Mouse (Mus musculus) MEL (cell line): ENCODE data around the gene Tmppe. TPM values are rescaled to one million over a fixed set of nuclear protein-coding genes. Genes with fewer than 3 reads are reported as not detected.

Source experiments
- DNase-seq: peaks from one replicate; pipeline ENCODE4 v3.0.0; 2011; ENCODE audit warnings: low read depth, low spot score
- H3K27ac ChIP-seq: 2 replicates; pipeline ENCODE4 v1.5.1; 2012; ENCODE audit warnings: low read depth, mild to moderate bottlenecking, control low read depth, low read length, moderate library complexity; ENCODE audit not compliant: control insufficient read depth
- H3K27me3 ChIP-seq, 2 experiments: fragments of 150-350 bp in 1 of 2; sonication (generic) in 1 of 2; 2 replicates each; pipeline ENCODE4 v1.6.1; 2012; ENCODE audit warnings: low read length in 2 of 2, mild to moderate bottlenecking in 2 of 2, improper control_type of control experiment in 1 of 2, moderate library complexity in 1 of 2; ENCODE audit not compliant: insufficient read depth in 2 of 2, control insufficient read depth in 1 of 2
- H3K36me3 ChIP-seq, 2 experiments: 2 replicates each; pipeline ENCODE4 v1.6.1; 2012 to 2014; ENCODE audit warnings: low read length in 2 of 2, improper control_type of control experiment in 1 of 2, inconsistent platforms in 1 of 2, mild to moderate bottlenecking in 1 of 2; ENCODE audit not compliant: insufficient read depth in 2 of 2, control insufficient read depth in 1 of 2
- H3K4me1 ChIP-seq, 2 experiments: fragments of 150-350 bp in 1 of 2; sonication (generic) in 1 of 2; 2 replicates each; pipeline ENCODE4 v1.6.1; 2012; ENCODE audit warnings: low read length in 2 of 2, improper control_type of control experiment in 1 of 2, mild to moderate bottlenecking in 1 of 2; ENCODE audit not compliant: insufficient read depth in 2 of 2, control insufficient read depth in 1 of 2
- H3K4me3 ChIP-seq, 2 experiments: fragments of 150-350 bp in 1 of 2; sonication (generic) in 1 of 2; 2 replicates each; pipeline ENCODE4 v1.5.1; 2012; ENCODE audit warnings: low read depth in 2 of 2, low read length in 2 of 2, mild to moderate bottlenecking in 2 of 2, moderate library complexity in 2 of 2, control low read depth in 1 of 2, improper control_type of control experiment in 1 of 2; ENCODE audit not compliant: control insufficient read depth in 1 of 2, insufficient read depth in 1 of 2
- H3K79me2 ChIP-seq: 2 replicates; pipeline ENCODE4 v1.6.1; 2012; ENCODE audit warnings: mild to moderate bottlenecking, low read length, moderate library complexity; ENCODE audit not compliant: control insufficient read depth, poor library complexity, insufficient read depth
- H3K9ac ChIP-seq: 2 replicates; pipeline ENCODE4 v1.6.1; 2012; ENCODE audit warnings: low read depth, mild to moderate bottlenecking, control low read depth, low read length, moderate library complexity; ENCODE audit not compliant: control insufficient read depth, poor library complexity, severe bottlenecking
- H3K9me3 ChIP-seq: fragments of 150-350 bp; sonication (generic); replicated peaks from 2 replicates; pipeline ENCODE4 v1.6.1; 2012; ENCODE audit warnings: mild to moderate bottlenecking, low read length, improper control_type of control experiment, moderate library complexity; ENCODE audit not compliant: insufficient read depth
- BHLHE40 ChIP-seq: IDR thresholded peaks from 2 replicates; pipeline ENCODE4 v1.6.1; 2012; ENCODE audit warnings: low read depth, mild to moderate bottlenecking, inconsistent platforms, low read length, improper control_type of control experiment, borderline replicate concordance
- CHD2 ChIP-seq: IDR thresholded peaks from 2 replicates; pipeline ENCODE4 v1.6.1; 2011; ENCODE audit warnings: low read length, improper control_type of control experiment
- CTCF ChIP-seq, 3 experiments: IDR thresholded peaks in 2 of 3; conservative IDR thresholded peaks in 1 of 3; 2 replicates each; pipeline ENCODE4 v1.5.1; 2011 to 2012; ENCODE audit warnings: low read length in 3 of 3, low read depth in 2 of 3, mild to moderate bottlenecking in 2 of 3, improper control_type of control experiment in 1 of 3, inconsistent platforms in 1 of 3, mixed read lengths in 1 of 3, moderate library complexity in 1 of 3; ENCODE audit not compliant: control insufficient read depth in 1 of 3, insufficient read depth in 1 of 3, poor library complexity in 1 of 3, severe bottlenecking in 1 of 3
- E2F4 ChIP-seq: IDR thresholded peaks from 2 replicates; pipeline ENCODE4 v1.6.1; 2011; ENCODE audit warnings: low read depth, low read length, improper control_type of control experiment, borderline replicate concordance
- ELF1 ChIP-seq: IDR thresholded peaks from 2 replicates; pipeline ENCODE4 v1.6.1; 2014; ENCODE audit warnings: low read depth, mild to moderate bottlenecking, inconsistent platforms, low read length, improper control_type of control experiment, moderate library complexity
- ETS1 ChIP-seq: IDR thresholded peaks from 2 replicates; pipeline ENCODE4 v1.6.1; 2012; ENCODE audit warnings: low read depth, mild to moderate bottlenecking, inconsistent platforms, low read length, improper control_type of control experiment, moderate library complexity
- GATA1 ChIP-seq: IDR thresholded peaks from 2 replicates; pipeline ENCODE4 v1.6.1; 2011; ENCODE audit warnings: low read depth, low read length, improper control_type of control experiment
- JUND ChIP-seq: IDR thresholded peaks from 2 replicates; pipeline ENCODE4 v1.6.1; 2011; ENCODE audit warnings: low read depth, mild to moderate bottlenecking, improper control_type of control experiment, low read length
- KAT2A ChIP-seq: conservative IDR thresholded peaks from 2 replicates; pipeline ENCODE4 v1.6.1; 2012; ENCODE audit warnings: low read depth, low read length, improper control_type of control experiment, inconsistent platforms
- MAFK ChIP-seq: IDR thresholded peaks from 2 replicates; pipeline ENCODE4 v1.6.1; 2011; ENCODE audit warnings: low read depth, mild to moderate bottlenecking, low read length, improper control_type of control experiment, borderline replicate concordance
- MAX ChIP-seq: IDR thresholded peaks from 2 replicates; pipeline ENCODE4 v1.6.1; 2011; ENCODE audit warnings: low read length, improper control_type of control experiment
- MAZ ChIP-seq: IDR thresholded peaks from 2 replicates; pipeline ENCODE4 v1.6.1; 2012; ENCODE audit warnings: low read depth, mild to moderate bottlenecking, inconsistent platforms, low read length, improper control_type of control experiment
- MXI1 ChIP-seq: IDR thresholded peaks from 2 replicates; pipeline ENCODE4 v1.6.1; 2011; ENCODE audit warnings: mild to moderate bottlenecking, low read depth, low read length, improper control_type of control experiment
- MYB ChIP-seq: IDR thresholded peaks from 2 replicates; pipeline ENCODE4 v1.6.1; 2011; ENCODE audit warnings: mild to moderate bottlenecking, low read depth, low read length, improper control_type of control experiment
- NELFE ChIP-seq: IDR thresholded peaks from 2 replicates; pipeline ENCODE4 v1.6.1; 2011; ENCODE audit warnings: low read depth, low read length, improper control_type of control experiment
- POLR2A ChIP-seq, 2 experiments: IDR thresholded peaks; 2 replicates each; pipeline ENCODE4 v1.6.1; 2011 to 2012; ENCODE audit warnings: low read length in 2 of 2, mild to moderate bottlenecking in 2 of 2, control low read depth in 1 of 2, improper control_type of control experiment in 1 of 2, low read depth in 1 of 2, moderate library complexity in 1 of 2; ENCODE audit not compliant: control insufficient read depth in 1 of 2, insufficient read depth in 1 of 2, poor library complexity in 1 of 2
- RAD21 ChIP-seq: IDR thresholded peaks from 2 replicates; pipeline ENCODE4 v1.6.1; 2011; ENCODE audit warnings: mild to moderate bottlenecking, low read depth, low read length, improper control_type of control experiment
- SMC3 ChIP-seq: IDR thresholded peaks from 2 replicates; pipeline ENCODE4 v1.6.1; 2011; ENCODE audit warnings: low read depth, low read length, improper control_type of control experiment
- TAL1 ChIP-seq: IDR thresholded peaks from 2 replicates; pipeline ENCODE4 v1.6.1; 2012; ENCODE audit warnings: mild to moderate bottlenecking, inconsistent platforms, low read length, moderate library complexity, mixed read lengths
- ZC3H11A ChIP-seq: IDR thresholded peaks from 2 replicates; pipeline ENCODE4 v1.6.1; 2012; ENCODE audit warnings: low read depth, mild to moderate bottlenecking, inconsistent platforms, low read length, improper control_type of control experiment
- ZMIZ1 ChIP-seq: IDR thresholded peaks from 2 replicates; pipeline ENCODE4 v1.6.1; 2012; ENCODE audit warnings: low read depth, mild to moderate bottlenecking, inconsistent platforms, low read length, improper control_type of control experiment, moderate library complexity
- ZNF384 ChIP-seq: IDR thresholded peaks from 2 replicates; pipeline ENCODE4 v1.6.1; 2012; ENCODE audit warnings: low read depth, mild to moderate bottlenecking, inconsistent platforms, low read length, improper control_type of control experiment
- polyA plus RNA-seq, 2 experiments: library from polyadenylated mRNA; stranded (reverse) in 1 of 2; unstranded in 1 of 2; fragments of >175 nt in 1 of 2; fragments of >200 nt in 1 of 2; gene quantifications; 2 replicates each; pipeline versions ENCODE4 v1.2.1 to v1.2.4; 2012; ENCODE audit warnings: low replicate concordance in 2 of 2, low read depth in 1 of 2; ENCODE audit not compliant: insufficient read length in 2 of 2, insufficient read depth in 1 of 2, missing spikeins in 1 of 2
- total RNA-seq: library from RNA; depleted of rRNA; stranded (reverse); fragments of 300-350 nt; gene quantifications from 2 replicates; pipeline ENCODE4 v1.2.3, GENCODE M21; 2012

Gene Tmppe
- total and polyA plus RNA-seq, 3 experiments, result 7.5 to 9.2 TPM; not detected in 1

DNA sequence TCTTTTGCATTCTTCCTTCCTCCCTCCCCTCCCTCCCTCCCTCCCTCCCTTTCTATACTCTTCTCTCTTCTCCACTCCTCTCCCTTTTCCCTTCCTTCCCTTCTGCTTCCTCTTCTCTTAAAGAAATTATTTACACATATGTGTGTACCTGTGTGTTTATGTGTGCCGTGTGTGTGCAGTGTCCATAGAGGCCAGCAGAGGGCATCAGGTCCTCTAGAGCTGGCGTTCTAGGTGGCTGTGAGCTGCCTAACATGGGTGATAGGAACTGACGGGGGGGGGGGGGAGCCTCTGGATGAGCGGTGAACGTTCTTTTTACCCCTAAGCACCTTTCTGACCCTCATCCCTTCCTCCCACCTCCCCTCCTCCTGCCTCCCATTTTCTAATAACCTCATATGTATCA, 10.4 kb downstream of the Tmppe start:
- Histone ChIP-seq H3K9ac (no peak overlapping the region), H3K36me3 (peaks cover 0 to 8% of the 10 kb centered on the region in 2 experiments; a peak in 3 of 4 replicates), H3K27me3 (no peaks in the 10 kb centered on the region), H3K4me1 (0 out of 4 replicates have a peak, but pooled peaks cover 0 to 3% of the 10 kb centered on the region in 2 experiments), H3K9me3 (no peaks in the 10 kb centered on the region), H3K27ac (no peak overlapping the region), H3K4me3 (no peak overlapping the region), H3K79me2 (peaks cover 3% of the 10 kb centered on the region; the same call in 1 of the 2 replicates)
- no peak for TF ChIP-seq TAL1
- no peak for TF ChIP-seq ZNF384
- peak in 2 of 3 experiments; percentile 18 to 23; a peak in 3 of 6 replicates for TF ChIP-seq CTCF (IDR thresholded peaks at IDR 0.05 in 2 of 3, conservative IDR thresholded peaks at IDR 0.05 in 1 of 3; ENCODE audit: control insufficient read depth in 1 of 3, insufficient read depth in 1 of 3, low read depth in 2 of 3, low read length in 3 of 3, poor library complexity in 1 of 3, severe bottlenecking in 1 of 3)
- no peak for TF ChIP-seq MAFK
- DNase-seq, result no peak

DNA sequence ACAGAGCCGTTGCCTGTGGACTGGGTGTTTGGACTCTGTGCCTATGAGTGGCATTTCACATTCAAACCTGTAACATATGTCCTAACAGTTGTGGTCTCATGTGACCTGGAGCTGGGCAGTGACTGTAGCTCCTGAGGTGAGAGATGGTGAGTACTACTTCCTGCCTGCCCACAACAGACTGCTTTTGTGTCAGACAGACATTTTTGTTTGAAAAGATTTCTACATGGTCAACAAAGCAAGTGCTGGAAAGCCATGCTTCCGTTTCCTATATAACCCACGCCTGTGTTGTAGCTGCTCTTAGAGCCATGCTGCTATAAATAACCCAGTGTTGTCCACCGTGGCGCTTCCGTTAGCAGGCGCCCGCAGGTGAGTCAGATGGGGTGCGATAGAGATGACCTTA, 11.5 kb downstream of the Tmppe start:
- TF ChIP-seq NELFE (no peak), GATA1 (no peak), MYB (no peak), MAX (no peak), SMC3 (no peak), ZMIZ1 (no peak), MAFK (no peak), CTCF (IDR thresholded peaks at IDR 0.05 in 2 of 3, conservative IDR thresholded peaks at IDR 0.05 in 1 of 3; ENCODE audit: control insufficient read depth in 1 of 3, insufficient read depth in 1 of 3, low read depth in 2 of 3, low read length in 3 of 3, poor library complexity in 1 of 3, severe bottlenecking in 1 of 3) (no peak), KAT2A (no peak), ZC3H11A (no peak), E2F4 (no peak), RAD21 (no peak), BHLHE40 (no peak), CHD2 (no peak), JUND (no peak), ETS1 (no peak), MXI1 (no peak), POLR2A (IDR thresholded peaks at IDR 0.05; ENCODE audit: control insufficient read depth in 1 of 2, insufficient read depth in 1 of 2, low read depth in 1 of 2, low read length in 2 of 2, poor library complexity in 1 of 2) (no peak; a peak in 1 of 4 replicates), MAZ (no peak), ELF1 (no peak)
- no peak overlapping the region for H3K4me3 ChIP-seq
- H3K27ac ChIP-seq, result no peak overlapping the region
- no peaks in the 10 kb centered on the region for H3K79me2 ChIP-seq
- no peak for DNase-seq
- peaks cover 0 to 8% of the 10 kb centered on the region in 2 experiments; a peak in 3 of 4 replicates for H3K36me3 ChIP-seq
- no peaks in the 10 kb centered on the region for H3K9me3 ChIP-seq
- 0 out of 4 replicates have a peak, but pooled peaks cover 0 to 3% of the 10 kb centered on the region in 2 experiments for H3K4me1 ChIP-seq
- no peaks in the 10 kb centered on the region for H3K27me3 ChIP-seq
- H3K9ac ChIP-seq, result no peak overlapping the region
